Mouse (Mus musculus) right cerebral cortex, postnatal 36 days (tissue): ENCODE data around the gene Cd300lg.

Experiments used
- DNase-seq, 2 experiments: peaks; one replicate each; pipeline ENCODE4 v3.0.0; 2022; ENCODE audit warnings: low spot score in 2 of 2, mixed read lengths in 1 of 2

Cd300lg gene

DNA sequence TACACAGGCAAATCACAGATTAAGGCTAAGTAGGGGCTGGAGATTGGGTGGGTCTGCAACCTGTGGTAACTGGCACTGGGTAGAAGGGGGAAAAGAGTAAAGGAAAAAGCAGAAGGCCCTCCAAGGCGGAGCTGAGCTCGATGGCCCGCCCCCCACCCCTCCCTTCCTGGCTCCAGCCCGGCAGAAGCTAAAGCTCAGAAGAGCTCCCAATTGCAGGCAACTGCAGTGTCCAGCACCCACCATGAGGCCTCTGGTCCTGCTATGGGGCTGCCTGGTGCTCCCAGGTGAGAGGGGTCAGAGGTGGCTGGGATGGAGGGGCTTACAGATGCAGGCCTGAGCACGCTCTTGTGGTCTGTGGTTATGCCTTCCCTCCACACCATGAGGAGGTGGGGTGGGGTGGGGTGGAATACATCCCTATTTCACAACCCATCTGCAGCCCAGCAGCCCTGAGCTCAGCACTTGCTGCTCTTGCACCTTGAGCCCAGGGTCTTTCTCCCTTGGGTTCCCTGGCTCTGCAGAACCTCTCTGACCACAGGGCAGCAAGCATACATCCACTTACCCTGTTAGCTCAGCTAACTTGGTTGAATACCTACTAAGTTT lies at the start of gene Cd300lg:
Gene Cd300lg, plus strand, starts transcription at position 160 of the 600 bp plus-strand sequence.
- DNase-seq: no peak

GRCm38 (mm10) chr11:101991813-101992212 lies 49.5 kb upstream of the Cd300lg start:
- DNase-seq: no peak

DNA sequence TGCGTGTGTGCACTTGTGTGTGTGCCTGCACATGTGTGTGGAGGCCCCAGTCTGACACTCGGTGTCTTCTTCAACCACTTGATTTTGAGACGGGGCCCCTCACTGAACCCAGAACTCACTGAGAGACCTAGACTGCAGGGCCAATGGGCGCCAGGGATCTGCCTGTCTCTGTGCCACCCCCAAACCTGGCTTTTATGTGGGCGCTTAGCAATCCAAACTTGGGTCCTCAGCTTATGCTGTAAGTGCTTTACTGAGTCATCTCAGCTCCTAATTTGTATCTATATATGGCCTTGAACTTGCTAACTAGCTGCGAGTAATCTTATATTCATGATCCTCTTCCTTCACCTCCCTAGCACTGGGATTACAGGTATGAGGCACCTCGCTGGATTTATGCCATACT lies 48.9 kb upstream of the Cd300lg start:
- DNase-seq: peak; percentile 59 to 79

DNA sequence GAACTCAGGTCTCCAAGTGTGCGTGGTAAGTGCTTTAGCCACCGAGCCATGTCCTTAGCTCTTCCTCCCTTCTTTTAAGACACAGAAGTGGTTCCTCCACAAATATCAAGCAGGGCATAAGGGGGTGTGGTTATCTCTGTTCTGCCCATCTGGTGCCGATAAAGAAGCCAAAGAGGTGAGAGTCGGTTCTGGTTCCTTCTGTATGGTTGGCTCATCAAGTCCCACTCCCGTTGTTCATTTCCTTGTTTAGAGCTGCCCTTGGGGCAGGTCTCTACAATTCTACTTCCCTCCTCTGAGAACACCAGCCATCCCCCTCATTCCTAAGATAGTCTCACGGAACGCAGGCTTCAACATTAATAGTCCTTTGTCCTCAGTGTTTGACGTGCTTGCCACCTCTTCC lies 47.2 kb upstream of the Cd300lg start:
- no peak for DNase-seq

GRCm38 (mm10) chr11:101995938-101996337 lies 45.4 kb upstream of the Cd300lg start:
- no peak for DNase-seq

DNA sequence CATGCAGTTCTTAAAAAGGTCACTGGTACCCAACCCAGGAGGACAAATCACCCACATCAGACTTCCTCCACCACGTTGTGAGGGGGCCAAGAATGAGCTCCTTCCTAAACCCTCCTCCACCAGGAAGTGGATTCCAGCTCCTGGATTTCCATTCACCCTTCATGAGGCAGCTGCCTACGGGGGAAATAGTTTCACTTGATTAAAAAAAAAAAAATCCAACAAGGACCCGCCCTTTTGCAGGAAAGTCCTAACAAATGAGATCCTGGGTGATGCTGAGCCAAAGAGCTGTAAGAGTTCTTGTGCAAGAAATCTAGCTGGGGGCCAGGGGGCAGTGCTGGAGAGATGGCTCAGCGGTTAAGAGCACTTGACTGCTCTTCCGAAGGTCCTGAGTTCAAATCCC lies 43.1 kb upstream of the Cd300lg start:
- no peak for DNase-seq

DNA sequence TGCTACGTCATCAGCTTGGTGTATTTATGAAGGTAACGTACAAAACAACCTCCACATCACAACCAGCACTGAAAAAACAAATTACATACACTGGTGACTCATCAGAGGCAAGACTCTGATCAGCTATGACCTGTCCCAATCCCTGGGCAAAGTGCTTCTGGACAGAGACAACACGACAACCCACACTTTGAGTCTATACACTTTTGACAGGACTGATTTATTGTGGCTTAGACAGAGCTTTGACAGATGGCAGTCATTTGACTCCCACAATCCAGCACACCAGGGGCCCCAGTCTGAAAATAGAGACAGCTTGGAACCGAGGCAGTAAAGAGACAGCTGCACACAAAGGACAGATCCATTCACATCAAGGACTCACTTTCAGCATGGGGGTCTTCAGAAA lies 41.8 kb upstream of the Cd300lg start:
- DNase-seq: no peak

DNA sequence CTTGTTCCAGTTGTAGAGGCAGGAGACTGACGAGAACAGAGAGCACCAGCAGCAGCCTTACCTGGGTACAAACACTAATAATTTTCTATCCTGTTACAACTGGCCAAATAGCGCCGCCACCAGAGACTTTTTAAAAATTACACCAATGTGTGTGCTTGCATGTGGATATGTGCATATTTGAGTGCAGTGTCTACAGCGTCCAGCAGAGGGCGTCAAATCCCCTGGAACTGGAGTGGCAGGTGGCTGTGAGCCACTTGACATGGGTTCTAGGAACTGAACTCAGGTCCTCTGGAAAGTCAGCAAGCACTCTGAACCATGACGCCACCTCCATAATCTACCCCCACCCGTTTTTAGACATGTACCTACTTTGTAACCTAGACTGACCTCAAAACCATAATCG lies 37.1 kb upstream of the Cd300lg start:
- no peak for DNase-seq

DNA sequence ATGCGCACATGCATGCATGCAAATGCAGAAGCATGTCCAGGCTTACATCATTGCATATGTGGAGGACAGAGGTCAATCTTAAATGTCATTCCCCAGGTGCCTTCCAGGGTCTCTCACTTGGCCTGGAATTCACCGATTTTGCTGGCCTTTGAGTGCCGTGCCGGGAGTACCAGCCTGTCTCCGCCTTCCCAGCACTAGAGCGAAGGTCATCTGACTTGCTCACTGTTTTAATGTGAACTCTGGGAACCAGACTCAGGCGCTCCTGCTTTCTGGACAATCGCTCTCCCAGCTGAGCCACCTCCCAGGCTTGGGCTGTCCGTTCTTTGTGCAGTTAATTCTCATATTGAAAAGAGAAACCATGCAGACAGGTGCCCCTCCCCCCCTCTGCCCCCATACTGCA lies 35.0 kb upstream of the Cd300lg start:
- no peak for DNase-seq

DNA sequence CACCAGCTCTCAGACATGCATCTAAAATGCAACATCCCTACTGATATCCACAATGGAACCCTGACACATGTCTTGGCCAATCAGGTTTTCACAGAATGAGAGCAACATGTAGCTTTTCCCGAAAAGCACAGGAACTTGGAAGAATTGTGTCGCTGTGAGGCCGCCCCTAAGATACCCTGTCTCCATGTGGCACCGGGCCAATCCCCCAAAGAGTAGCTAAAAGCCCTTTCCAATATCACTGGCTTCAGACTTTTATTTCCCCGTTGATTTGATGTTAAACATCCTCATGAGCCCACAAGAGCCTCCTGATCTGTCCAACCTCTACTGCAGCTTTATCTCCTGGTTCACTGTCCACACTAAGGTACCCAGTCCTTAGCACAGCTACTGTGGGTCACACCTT lies 34.6 kb upstream of the Cd300lg start:
- DNase-seq: no peak

DNA sequence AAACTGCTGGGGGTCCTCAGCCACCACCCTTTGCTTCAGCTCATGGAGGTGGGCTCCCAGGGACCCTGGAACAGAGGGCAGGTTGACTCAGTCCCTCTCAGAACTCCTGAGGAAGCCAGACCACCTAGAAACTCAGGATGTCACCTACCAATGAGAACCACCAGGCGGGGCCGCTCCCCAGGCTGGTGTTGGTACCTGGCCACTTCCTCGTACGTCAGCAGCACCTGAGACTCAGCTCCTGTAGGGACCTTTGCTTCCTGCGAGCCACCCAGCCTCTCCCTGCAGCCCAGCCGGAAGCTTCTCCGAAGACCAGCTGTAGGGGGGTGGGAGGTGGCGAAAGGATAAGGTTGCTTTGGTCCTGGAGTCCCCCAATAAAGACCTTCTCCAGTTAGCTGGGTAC lies 32.9 kb upstream of the Cd300lg start:
- DNase-seq: no peak

DNA sequence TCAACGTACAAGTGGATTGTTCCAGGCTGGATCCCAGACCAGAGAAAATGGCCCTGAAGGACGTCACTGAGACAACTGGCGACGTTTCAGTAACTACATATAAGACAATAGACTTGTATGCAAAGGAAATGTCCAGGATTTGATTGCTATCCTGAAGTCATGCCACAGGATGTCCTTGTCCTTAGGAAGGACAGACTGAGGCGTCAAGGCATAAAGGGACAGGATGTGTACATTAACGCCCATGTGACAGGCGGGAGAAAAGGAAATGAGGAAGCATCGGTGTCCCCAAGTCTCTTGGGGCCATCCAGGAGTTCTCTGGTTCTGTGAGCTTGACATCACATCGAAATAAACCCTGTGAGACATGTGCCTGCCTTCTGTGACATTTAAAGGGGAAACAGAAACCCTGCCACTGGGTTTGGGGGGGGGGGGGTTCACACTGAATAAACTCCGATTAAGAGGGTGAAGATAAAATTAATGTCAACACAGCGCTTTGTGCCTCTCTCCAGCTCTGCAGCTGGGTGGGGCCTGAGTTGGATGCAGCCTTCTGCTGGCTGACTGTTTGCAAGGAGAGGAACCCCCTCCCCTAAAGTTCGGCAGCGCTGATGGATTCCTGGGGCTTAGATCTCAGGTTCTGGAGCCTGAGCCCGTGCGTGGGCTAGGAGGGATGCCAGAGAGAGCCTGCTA lies 32.2 kb upstream of the Cd300lg start:
- DNase-seq: no peak

DNA sequence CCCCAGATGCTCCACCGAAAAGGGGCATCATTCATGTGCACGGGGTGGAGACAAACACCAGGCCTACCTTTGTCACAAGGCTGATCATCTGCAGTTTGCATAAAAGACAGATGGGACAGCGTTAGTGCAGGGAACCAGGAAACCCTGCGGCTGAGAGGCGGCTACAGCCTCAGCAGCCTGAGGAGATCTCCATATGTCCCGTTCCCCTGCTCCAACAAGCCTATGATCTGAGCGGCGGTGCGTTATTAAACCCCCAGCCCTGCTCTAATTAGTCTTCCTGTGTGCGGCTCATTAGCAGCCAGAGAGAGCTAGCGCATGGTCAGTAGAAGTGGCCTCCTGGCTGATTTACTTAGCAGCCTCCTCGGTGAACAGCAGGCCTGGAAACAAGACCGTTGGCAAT lies 31.2 kb upstream of the Cd300lg start:
- no peak for DNase-seq

DNA sequence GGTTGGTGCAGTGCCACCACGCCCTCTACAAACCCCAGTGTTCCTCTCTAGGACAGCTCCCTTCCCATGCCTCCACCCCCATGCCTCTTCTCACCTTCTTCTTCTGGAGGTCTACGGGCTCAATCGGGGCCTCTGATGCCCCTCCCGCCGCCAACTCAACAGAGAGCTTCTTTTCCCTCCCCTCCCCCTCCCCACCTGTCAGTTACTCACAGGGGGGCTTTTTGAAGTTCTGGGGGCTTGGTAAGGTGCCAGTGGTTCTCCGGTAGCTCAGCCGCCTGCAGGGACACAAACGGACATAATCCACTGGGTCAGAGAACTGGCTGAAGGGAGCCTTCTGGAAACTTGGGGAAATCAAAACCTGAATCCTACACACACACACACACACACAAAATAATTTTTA lies 29.8 kb upstream of the Cd300lg start:
- DNase-seq: no peak

GRCm38 (mm10) chr11:102013201-102013600 lies 28.1 kb upstream of the Cd300lg start:
- DNase-seq: no peak

DNA sequence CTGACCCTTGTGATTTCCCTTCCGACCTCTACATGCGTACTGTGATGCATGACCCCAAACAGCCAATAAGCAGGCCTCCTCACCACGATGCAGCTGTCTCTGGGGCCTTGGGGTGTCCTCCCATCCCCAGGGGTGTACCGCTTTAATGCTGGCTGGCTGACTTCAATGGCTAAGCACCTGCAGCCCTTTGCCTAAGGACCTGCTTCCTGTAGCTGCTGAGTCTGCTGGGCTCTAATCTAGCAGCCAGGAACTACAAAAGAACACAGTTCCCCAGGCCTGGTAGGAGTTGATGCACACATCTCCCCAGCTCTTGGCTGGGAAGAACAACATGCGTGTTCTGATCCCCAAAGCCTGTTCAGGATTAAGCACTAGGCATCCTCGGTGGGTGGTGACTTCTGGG lies 25.8 kb upstream of the Cd300lg start:
- no peak for DNase-seq

- no peak for DNase-seq
These were observed 25.2 kb upstream of the Cd300lg start for GRCm38 (mm10) chr11:102016136-102016535.

DNA sequence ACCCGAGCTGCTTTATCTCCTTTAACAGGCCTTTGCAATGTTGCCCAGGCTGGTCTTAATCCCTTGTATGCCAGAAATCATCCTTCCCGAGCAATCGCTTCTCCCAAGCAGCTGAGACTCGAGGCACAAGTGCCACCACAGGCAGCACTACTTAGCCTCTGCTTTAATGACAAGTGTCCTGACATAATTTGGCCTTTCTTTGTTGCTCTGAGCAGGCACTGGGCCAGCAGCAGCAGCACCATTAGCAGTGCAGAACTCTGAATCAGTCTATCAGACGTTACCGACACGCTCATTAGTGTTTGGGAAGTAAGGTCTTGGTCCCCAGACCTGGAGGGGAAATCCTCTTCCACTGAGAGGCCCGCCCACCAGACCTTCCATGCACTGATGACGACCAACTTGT lies 21.6 kb upstream of the Cd300lg start:
- DNase-seq: no peak

DNA sequence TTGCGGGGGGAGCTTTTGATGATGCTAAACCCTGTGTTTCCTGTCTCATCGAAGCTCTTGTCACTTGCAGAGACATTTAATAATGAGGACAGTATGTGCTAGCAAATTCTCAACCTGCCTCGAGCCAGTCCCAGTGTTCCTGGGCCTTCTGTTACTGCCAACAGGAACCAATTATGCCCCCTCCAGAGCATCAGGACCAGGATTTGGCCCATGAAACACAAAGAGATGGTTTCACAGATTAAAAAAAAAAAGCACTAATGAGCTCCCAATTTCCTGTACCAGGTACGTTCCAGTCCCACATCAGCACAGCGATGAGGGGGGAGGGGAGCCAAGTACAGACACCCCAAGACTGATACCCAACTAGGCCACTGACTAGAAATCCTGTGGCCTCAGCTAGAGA lies 20.1 kb upstream of the Cd300lg start:
- DNase-seq: no peak

GRCm38 (mm10) chr11:102023406-102023805 lies 17.9 kb upstream of the Cd300lg start:
- peak; percentile 55 to 74 for DNase-seq

- no peak for DNase-seq
These were observed 17.1 kb upstream of the Cd300lg start for GRCm38 (mm10) chr11:102024084-102024758.

- no peak for DNase-seq
These were observed 16.4 kb upstream of the Cd300lg start for GRCm38 (mm10) chr11:102024875-102025274.

- DNase-seq: no peak
These were observed 16.0 kb upstream of the Cd300lg start for GRCm38 (mm10) chr11:102025354-102025753.
